Comparison of ENCODE assay signal across 14 mouse cellular contexts in the genomic region with DNA sequence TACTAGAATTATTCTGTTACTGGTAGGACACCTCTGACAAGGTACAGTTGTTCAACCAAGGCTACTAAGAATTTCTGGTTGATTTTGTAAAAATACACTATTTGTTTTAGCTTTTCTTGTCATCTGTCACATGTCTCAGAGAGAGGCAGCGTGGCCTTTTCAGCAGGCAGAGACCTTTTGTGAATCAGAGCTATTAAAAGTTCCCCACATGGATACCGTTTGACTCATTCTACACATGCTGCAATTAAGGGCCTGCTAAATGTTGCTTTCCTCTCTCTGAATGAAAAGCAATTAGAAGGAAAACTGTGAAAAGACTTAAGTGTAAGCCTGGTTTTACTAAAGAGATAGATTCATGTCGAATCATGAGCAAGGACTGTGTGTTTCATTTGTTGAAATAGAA.
"Had no signal": no experiment of that assay in that cellular context is flagged by ENCODE, and none has a peak within 500 bp of the region (broad histone marks: within the 10 kb centered on the region; RNA-seq: fewer than 3 reads in every experiment).

No protein-coding gene starts in this region.

- H3K27ac ChIP-seq: kidney, postnatal 0 days; limb, embryonic 13.5 days; midbrain, embryonic 10.5 days; neural tube, embryonic 12.5 days; stomach, embryonic 15.5 days had no signal

- H3K36me3 ChIP-seq: limb, embryonic 13.5 days; midbrain, embryonic 10.5 days; neural tube, embryonic 12.5 days; stomach, embryonic 15.5 days had no signal

- H3K4me2 ChIP-seq: limb, embryonic 13.5 days; liver, embryonic 11.5 days; lung, embryonic 14.5 days; neural tube, embryonic 12.5 days; stomach, embryonic 15.5 days had no signal

- DNase-seq: kidney, adult 8-10 months; kidney, postnatal 36 days; left cerebral cortex, postnatal 4 days; lung, embryonic 14.5 days; lung, postnatal 10 days; lung, postnatal 4 days; midbrain, embryonic 14.5 days; right cerebral cortex, postnatal 14 days had no signal

- H3K27me3 ChIP-seq: limb, embryonic 13.5 days; neural tube, embryonic 12.5 days; stomach, embryonic 15.5 days had no signal

- H3K4me1 ChIP-seq: limb, embryonic 13.5 days; midbrain, embryonic 10.5 days; neural tube, embryonic 12.5 days; stomach, embryonic 15.5 days had no signal

- H3K4me3 ChIP-seq: limb, embryonic 13.5 days; midbrain, embryonic 10.5 days; neural tube, embryonic 12.5 days; stomach, embryonic 15.5 days had no signal

- H3K9ac ChIP-seq: limb, embryonic 13.5 days; lung, embryonic 14.5 days; neural tube, embryonic 12.5 days; stomach, embryonic 15.5 days had no signal

- H3K9me3 ChIP-seq: limb, embryonic 13.5 days; midbrain, embryonic 10.5 days; neural tube, embryonic 12.5 days; stomach, embryonic 15.5 days had no signal
